Mouse (Mus musculus): ENCODE data around the gene Arl8b.
A peak's percentile ranks its signal among the peaks of the same experiment; 100 is the strongest.

The Arl8b gene

DNA sequence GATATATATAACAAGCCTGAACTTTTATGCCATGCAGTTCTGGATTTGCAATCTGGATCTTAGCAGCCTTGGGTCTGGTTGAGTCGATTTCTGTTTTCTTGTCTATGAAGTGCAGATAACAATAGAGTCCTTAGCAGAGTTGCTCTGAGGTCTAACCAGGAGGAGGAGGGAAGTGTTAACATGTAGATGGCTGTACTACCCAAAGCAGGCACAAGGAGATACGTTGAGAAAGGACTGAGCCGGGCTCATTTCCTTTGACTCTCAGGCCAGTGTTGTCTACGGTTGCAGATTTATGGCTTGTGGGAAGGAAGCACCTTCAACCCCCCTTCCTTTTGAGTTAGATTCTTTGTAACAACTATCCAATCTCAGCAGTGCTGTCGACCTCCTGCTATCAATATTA lies 1.9 kb downstream of the Arl8b start:
- peak; percentile 41 for DNase-seq (ENCODE audit: low spot score)

DNA sequence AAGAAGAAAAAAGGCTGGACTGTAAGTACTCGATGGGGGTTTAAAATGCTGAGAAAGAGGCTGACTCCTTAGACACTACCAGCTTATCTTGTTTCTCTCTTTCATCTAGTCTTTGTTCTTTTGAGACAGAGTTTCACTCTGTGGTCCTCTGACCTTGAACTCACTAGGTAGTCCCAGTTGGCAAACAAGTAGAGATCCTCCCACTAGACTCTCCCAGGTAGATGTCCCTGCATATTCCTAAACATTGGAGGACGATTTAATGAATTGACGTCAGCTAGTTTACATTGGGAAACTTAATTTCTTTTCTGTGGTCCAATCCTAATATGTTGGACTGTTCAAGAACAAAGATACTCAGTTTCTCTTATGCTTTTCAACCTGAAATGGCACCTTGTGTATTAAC lies 2.7 kb downstream of the Arl8b start:
- DNase-seq (ENCODE audit: low spot score): no peak

DNA sequence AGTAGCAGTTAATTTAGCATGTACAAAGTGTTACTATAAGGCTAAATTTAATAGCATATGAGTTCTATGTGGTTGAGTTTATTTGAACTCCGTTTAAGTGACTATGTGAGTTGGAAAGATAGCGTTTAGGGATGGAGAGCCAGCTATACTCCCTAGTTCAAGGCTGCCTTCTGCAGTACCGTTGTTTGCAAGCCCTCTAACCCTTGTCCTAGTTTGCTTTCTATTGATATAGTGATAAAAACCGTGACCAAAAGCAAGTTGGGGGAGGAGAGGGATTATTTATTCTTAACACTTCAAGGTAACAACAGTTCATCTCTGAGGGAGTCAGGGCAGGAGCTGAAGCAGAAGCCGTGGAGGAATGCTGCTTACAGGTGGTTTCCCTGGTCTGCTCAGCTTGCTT lies 8.6 kb downstream of the Arl8b start:
- DNase-seq (ENCODE audit: low spot score): no peak

DNA sequence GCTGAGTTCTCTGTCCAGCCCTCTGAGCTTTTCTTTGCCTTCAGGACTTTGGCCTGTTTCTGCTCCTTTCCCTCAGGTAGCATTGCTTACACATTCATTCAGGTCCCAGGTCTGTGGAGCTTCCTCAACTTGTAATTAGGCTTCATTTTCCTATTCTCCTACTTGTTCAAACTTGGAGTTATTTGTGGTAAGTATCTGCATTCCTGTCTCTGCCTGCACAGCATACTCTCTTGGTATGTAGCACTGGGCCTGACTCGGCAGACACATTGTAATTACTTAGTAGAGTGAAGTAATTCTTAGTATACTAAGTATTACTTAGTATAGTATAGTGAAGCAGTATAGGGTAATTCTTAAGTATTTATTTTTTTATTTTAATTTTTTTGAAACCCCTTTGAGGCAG lies 13.0 kb downstream of the Arl8b start:
- no peak for DNase-seq (ENCODE audit: low spot score)

DNA sequence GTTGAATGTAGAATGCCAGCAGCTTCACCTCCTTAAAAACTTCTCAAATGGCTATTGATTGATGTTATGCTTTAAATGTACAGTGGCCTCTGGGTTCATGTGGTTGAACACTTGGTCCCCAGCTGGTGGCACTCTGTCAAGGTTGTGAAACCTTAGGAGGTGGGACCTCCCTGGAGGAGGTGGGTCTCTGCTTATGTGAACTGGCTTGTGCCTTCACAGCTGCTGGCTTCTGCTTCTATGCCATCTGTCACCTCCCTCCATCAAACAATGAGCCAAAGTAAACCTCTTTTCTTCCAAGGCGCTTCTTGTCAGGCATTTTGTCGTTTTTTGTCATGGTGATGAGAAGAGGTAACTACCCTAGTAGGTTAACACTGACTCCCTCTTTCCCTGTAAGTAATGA lies 13.8 kb downstream of the Arl8b start:
- DNase-seq (ENCODE audit: low spot score): no peak

DNA sequence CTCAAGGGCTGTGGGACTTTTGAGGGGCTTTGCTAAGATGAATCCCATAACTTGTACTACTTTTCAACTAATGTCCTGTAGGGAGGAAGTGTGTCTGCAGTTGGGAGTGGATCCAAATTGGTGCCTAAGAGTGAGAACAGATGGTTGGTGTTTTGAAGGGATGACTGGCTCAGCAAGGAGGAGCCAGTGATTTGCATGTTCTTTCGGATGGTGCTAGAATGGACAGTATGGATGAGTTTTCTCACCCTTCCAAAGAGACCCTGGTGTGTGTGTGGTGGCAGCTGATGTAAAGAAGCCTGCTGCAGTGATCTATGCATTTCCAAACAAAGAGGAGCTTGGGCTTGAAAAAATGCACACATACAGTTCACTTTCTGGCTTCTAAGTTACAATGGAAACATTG lies 22.3 kb downstream of the Arl8b start:
- no peak for DNase-seq (ENCODE audit: low spot score)

DNA sequence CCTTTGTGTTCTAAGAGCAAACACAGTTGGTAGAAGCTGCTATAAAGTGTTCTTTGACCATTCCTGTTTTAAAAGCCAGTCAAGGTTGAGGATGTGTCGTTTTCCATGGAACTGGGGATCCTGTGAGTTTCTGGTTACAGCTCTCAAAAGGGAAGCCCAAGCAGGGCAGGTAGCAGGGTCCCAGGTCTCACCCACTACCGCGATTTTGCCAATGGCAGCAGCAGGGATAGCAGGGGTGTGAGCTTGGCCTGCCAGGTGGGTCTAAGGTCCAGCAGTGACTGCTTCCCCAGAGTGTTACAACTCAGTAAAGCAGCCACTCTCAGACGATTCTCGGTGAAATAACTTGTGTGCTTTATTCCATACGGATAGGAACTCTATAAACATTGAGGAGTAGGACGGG lies 23.0 kb downstream of the Arl8b start:
- DNase-seq (ENCODE audit: low spot score): no peak

DNA sequence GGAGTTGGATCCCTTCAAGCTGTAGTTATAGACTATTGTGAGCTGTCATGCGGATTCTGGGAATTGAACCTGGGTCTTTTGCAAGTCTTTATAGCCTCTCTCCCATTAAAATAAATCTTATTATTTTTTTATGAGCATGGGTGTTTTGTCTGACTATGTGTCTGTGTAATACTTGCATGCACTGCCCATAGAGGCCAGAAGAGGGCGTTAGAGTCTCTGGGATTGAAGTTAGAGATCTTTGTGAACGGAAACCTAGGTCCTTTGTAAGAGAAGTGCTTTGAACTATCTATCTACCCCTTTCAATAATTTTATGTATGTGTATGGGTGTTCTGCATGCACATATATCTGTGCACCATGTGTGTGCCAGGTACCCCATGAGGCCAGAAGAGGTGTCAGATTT lies 24.5 kb downstream of the Arl8b start:
- DNase-seq (ENCODE audit: low spot score): peak; percentile 37

DNA sequence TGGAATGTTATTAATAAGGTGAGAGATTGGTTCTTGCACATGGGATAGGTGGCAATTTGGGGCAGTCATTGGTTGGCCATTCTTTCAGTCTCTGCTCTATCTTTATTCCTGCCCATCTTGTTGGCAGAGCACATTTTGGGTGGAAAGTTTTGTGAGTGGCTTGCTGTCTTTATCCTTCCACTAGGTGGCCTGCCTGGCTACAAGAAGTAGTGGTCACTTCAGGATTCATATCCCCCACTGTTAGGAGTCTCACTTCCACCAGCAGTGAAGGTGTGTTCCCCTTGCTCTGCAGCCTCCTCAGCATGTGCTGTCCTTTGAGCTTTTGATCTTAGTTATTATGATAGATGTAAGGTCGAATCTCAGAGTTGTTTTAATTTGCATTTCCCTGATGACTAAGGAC lies 25.9 kb downstream of the Arl8b start:
- no peak for DNase-seq (ENCODE audit: low spot score)

DNA sequence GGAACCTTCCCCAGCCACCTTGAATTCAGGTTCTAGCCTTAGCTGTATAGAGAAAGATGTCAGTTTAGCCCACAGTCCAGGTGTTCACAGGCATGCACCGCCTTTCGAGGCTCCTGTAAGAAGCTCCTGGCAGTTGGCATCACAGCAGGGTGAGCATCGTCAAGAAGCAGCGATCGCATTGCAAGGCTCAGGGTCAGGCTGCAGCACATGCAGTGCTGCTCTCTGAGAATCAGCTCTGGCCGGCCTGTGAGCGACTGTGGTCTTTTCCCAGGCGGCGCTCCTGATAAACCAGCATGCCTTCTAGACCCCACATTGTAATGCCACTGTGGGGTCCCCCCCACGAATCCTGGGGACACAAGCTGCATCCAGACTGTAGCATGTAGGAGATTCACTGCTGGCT lies 27.3 kb downstream of the Arl8b start:
- DNase-seq (ENCODE audit: low spot score): no peak

DNA sequence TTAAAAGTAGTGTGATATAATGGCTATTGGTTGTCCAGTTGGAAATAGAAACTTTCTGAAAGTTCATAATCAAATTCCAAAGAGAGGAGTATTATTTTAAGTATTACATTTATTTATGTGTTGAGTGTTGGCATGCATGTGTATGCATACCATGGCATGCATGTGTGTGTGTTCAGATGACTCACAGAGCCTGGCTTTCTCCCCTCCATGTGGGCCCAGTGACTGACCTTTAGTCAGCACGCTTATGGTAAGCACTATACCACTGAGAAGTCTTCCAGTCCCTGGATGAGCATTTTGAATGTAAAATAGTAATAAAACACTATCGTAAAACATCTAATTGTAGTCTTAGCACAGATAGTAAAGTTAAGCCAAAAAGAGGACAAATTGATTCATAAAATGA lies 29.2 kb downstream of the Arl8b start:
- no peak for DNase-seq (ENCODE audit: low spot score)

DNA sequence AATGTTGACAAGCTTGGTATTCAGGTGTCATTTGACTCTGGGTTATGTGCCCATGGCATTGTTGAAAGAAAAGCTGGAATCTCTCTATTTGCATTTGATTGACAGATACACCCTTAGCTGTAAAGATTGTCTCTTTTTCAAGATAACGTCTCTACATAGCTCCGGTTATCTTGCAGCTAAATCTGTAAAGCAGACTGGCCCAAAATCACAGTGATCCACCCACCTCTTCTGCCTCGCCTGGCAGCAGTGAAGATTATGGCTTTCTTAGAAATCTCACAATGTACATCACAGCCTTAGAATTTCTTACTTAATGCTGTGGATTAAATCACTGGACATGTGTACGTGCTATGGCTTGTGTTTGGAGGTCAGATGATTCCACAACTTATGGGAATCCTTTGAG lies 34.6 kb downstream of the Arl8b start:
- no peak for DNase-seq (ENCODE audit: low spot score)

DNA sequence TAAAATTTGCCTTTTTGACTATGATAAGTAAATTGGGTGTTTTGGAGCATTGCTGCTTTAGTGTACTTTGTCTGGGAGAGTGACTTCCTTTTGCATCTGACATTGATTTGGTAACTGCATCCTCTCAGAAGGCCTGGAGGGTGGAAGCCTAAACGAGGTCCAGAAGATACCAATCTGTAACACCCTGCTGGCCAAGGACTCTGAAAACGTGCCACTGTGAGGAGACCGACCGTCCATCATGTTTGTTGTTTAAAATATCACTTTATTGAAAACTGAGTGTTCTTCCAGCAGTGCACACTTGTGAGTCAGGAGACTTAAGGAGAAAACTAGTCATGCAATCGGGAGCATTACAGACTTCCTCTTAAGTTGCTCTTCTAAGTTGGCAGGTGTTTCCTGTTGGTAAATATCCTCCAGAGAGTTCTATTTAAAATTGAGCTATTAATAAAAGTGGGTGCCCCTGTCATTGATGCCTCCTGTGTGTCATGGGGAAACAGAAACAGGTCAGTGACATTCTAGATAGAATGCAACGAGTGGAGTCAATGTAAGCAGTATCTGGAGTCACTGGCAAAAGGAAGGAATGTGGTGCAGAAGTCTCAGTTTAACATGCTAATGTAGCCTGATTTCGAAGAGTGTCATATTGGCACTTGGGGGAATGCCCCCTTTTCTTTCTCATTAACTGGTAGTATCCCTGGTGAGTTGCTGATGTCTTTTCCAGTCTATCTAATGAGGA lies 42.1 kb downstream of the Arl8b start:
- no peak for DNase-seq (ENCODE audit: low spot score)

DNA sequence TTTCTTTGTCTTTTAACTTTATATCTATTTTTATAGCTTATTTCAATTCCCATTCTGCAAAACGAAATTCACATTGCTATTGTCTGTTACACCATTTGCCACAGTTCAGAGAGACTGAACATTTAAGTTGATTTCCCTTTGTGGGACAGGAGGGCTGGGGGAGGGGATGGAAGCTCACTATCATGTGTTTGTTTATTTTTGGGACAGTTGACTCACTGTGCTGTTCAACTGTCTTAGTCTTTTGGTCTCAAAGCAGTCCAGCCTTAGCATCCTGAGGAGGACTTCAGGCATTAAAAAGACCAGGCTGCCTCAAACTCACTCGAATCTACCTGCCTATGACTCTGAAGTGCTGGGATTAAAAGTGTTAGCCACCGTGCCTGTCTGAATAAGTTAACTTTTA lies 43.2 kb downstream of the Arl8b start:
- DNase-seq (ENCODE audit: low spot score): no peak

DNA sequence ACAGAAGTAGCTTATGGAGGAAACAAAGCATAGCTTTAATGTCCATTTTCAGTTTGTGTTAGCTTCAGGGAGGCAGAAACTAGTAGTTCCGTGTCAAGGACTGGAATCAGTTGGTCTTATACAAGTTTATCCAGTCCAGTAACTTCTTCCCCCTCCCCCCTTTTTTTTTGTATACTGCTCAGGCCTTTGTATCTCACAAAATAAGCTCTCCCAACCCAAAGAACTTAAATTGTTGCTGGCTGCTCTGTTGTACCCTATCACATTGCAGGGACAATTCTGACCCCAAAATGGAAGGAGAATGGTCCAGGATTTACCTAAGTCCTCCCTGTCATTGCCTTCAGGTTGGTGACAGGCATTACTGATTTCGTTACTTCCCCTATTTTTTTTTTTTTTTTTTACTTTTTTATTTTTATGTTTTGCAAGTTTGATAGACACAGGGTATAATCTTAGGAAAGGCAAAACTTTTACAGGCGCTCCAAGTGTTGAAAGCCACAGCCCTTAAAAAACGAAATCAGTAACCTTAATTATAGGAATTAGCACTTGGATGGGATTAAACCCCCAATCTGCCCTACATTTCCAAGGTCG lies 44.5 kb downstream of the Arl8b start:
- no peak for DNase-seq (ENCODE audit: low spot score)

DNA sequence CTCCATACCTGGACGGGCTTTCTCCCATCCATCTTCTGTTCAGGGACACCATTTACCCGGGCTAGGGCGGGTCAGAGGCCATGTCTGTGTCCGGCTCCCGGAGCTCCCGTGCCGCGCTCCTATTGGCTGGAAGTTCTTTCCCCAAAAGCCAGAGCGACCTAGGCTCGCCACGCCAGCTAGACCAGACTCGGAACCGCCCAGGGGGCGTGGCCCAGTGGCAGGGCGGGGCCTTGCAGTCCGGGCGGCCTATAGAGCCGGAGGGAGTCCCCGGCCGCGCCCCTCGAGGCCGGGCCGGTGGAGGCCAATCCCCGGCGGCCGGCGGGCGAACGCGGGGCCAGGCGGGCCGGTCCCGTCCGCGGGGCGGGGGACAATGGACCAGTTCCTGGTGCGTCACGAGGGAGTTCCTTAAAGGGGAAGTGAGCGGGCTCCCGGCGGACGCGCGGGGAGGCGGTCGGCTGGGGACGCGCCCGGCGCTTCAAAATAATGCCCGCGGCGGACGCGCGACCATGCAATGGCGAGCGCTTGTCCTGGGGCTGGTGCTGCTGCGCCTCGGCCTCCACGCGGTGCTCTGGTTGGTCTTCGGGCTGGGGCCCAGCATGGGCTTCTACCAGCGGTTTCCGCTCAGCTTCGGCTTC lies 45.5 kb downstream of the Arl8b start, which contains the start of gene Edem1:
Gene Edem1, plus strand, starts transcription at position 408 of the 635 bp plus-strand sequence.
- peak; percentile 93 for DNase-seq (ENCODE audit: low spot score)

DNA sequence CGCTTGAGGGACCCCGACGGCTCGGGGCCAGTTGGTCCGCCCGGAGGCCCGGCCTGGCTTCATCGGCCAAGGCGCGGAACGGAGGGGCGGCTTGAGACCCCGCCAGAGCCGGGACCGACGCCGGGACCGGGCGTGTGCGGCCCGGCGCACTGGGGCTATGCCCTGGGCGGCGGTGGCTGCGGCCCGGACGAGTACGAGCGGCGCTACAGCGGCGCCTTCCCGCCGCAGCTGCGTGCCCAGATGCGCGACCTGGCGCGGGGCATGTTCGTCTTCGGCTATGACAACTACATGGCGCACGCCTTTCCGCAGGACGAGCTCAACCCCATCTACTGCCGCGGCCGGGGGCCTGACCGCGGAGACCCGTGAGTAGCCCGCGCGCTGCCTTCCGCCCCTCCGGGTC lies 46.0 kb downstream of the Arl8b start:
- peak; percentile 74 for DNase-seq (ENCODE audit: low spot score)

DNA sequence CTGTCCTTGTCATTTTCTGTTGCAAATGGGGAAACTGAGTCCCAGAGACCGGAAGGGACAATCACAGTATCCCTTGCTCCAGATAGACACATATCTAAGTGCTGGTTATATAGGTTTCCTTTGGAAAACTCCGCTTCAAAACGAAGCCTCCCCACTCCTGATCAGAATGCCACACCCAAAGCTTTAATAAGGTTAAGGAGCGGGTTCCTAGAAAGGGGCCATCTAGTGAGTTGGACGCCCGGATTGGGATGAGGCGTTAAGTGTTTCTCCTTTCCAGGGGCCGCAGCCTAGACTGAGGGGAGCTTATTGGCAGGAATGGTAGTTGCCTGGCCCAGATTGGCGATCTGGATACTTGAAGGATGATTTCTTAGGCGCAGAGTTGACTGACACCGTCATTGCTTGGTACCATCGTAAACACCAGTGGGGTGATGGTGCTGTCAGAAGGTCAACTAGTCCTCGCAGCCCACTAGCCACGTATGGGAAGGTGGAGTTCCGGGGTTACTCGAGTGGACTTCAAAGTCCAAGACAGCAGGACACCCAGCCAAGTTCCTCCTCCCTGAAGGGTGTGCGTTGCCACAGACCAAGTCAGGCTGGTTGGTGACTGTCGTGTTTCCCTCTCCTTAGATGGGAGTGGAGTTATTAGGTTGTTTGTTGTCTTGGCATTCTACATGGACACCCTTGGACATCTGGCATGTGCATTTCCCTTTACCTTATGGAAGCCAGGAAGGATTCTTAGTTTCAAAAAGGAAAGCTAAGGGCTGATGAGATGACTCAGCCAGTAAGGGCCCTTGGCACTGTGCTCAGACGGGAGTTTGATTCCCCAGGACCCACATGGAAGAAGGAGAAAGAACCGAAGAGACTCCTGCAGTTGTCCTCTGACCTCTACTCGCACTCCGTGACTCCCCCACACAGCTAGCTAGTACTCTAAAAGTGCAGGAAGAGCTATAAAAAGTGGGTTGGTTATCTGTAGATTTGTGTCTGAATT lies 46.8 kb downstream of the Arl8b start:
- DNase-seq (ENCODE audit: low spot score): no peak

DNA sequence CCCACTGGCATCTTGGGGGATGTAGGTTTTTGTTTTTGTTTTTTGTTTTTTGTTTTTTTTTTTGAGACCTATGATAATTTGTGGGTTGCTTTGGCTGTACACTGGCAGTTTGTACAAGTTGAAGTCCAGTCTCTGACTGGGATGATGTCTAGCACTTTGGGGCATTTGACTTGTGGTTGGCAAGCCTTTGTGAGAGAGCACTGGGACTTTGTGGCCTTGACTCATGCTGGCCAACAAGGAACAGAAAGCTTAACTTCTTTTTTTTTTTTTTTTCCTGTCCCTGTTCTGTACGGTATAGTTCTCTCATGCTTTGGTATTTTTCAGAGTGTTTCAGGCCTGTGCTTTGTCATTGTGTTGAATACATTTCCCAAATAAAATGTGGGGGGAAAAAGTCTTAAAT lies 49.3 kb downstream of the Arl8b start:
- DNase-seq (ENCODE audit: low spot score): no peak

DNA sequence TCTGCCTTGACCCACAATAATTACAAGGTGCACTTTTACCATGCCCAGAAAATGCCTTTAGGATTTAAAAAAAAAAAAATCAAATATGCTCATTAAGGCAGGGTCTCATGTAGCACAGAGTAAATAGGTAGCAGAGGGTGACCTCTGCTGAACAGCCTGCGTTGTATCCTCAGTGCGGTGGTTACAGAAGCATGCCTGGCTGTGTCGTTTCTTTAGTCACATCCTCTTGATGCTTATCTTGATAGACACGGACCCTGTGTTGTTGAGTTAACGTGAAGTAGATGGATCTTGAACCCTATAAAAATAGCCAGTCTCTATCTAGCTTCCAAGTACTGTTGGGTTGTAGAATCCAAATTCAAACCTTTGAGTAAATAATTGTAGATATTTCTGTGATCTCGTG lies 50.1 kb downstream of the Arl8b start:
- peak; percentile 41 for DNase-seq (ENCODE audit: low spot score)

DNA sequence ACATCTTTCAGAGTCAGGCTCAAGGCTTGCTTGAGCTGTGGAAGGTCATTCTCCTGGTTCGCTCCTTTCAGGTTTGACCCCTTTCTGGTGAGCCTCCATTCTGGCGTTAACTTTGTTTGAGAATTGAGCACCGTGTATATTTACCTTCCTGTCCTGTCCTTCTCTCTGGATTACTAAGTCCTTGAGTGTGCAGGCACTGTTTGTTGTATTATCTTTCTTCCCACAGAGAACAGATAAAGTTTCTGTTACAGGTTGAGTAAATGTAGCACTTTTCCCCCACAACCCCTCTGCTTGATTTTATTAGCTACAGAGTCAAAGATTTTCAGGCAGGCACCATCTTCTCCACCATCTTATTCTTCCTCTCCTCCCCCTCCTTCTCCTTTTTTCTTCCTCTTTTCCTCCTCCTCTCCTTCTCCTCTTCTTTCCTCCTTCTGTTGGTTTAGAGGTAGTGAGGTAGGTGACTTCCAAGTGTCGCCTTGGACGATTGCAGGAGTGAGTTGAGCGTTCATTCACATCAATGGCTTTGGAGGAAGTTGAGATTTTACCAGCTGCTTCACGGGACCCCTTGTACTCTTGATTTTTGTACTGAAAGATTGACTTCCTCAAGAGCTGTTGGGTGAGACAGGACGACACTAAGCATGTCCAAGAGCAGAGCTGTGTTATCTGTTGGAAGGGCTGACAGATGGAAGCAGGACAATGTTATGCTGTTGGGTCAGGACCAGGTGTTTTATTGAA lies 51.2 kb downstream of the Arl8b start:
- no peak for DNase-seq (ENCODE audit: low spot score)
